Mouse (Mus musculus) testis, adult 2 months (tissue): ENCODE data around the gene Rom1.
"Not testable (repeated sequence)": the region's sequence is repeated elsewhere in the genome, so short reads cannot be mapped to it uniquely, and the experiment has no call there.

Source experiments
- CTCF ChIP-seq: fragments of 200-500 bp; IDR thresholded peaks from 2 replicates; pipeline ENCODE4 v1.5.1; 2012; ENCODE audit warnings: low read depth, mild to moderate bottlenecking, inconsistent platforms, low read length, moderate library complexity; ENCODE audit not compliant: control insufficient read depth, insufficient read depth, insufficient replicate concordance
- POLR2A ChIP-seq: fragments of 200-500 bp; IDR thresholded peaks from 2 replicates; pipeline ENCODE4 v1.6.1; 2012; ENCODE audit warnings: low read depth, mild to moderate bottlenecking, inconsistent platforms, low read length, moderate library complexity; ENCODE audit not compliant: control insufficient read depth

DNA sequence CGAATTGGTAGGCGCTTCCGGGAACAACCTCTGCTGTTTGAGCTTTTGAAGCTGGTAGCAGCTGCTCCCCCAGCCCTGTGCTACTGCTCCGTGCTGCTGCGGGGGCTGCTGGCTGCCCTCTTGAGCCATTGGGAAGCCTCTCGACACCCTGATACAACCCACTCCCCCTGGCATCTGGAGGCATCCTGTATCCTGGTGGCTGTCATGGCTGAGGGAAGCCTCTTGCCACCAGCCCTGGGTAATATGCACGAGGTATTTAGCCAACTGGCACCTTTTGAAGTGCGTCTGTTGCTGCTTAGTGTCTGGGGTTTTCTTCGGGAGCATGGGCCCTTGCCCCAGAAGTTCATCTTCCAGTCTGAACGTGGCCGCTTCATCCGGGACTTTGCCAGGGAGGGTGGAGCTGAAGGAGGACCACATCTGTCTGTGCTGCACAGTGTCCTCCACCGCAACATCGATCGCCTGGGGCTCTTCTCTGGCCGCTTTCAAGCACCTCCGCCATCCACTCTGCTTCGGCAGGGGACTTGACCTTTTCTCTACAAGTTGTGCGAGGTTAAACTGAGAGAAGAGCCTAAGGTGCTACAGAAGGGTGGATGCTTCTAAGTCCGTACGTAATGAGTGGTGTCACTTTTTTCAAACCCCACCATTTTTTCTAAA is 31.8 kb downstream of the Rom1 start:
- TF ChIP-seq POLR2A, CTCF: not testable (repeated sequence)
